Mouse (Mus musculus) fibroblast of lung, adult 2 months (primary cell): ENCODE measurements at regions not wholly inside any gene's neighbourhood (a gene's known extent, or its start where the extent isn't known, plus 50 kb on each side); places are given as distances from the start of the nearest gene placed in this dataset.

Experiments used
- DNase-seq: peaks from one replicate; pipeline ENCODE4 v3.0.0-alpha.2; 2011; ENCODE audit warnings: low read depth

GRCm38 (mm10) chr13:114679703-114680378, 138.2 kb upstream of the Mocs2 start:
- no peak for DNase-seq

DNA sequence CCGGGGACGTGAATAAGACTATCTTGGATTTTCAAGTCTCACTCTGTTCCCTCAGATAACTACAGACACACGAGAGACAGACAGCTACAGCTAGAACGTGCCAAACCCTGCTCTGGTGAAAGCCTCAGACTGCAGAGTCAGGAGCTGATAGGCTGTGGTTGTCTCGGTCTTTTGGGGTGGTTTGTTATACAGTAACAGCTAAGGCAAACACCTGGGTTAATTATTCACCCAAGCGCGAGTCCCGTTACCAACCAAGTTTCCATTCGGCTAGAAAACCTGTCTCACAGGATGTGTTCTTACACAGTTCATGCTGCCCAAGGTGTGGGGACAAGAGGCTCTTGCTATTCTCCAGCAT, 137.7 kb upstream of the Mocs2 start:
- no peak for DNase-seq

GRCm38 (mm10) chr13:114681196-114681595, 136.8 kb upstream of the Mocs2 start:
- DNase-seq: no peak

- no peak for DNase-seq
Observed at GRCm38 (mm10) chr13:114681887-114682286, 136.1 kb upstream of the Mocs2 start.

- no peak for DNase-seq
Observed at GRCm38 (mm10) chr13:114682891-114683290, 135.1 kb upstream of the Mocs2 start.

DNA sequence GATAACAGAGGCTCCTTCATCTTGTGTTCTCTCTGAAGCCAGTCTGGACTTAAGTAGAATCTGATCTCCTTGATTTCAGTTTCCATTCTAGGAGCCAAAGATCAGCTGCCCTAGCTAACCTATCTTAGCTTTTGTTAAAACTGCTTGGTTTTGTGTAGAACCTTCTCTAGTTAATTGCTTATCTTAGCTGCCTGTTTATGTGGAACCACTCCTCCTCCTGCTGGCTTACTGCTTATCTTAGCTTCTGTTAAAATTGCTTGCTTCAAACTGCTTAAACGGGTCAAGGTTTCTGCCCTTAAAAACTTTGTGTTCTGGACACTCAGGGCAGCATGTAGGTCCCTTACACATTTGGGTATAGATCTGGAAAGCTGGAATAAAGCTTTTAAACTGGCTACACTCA, 133.7 kb upstream of the Mocs2 start:
- no peak for DNase-seq

GRCm38 (mm10) chr13:114685368-114685767, 132.7 kb upstream of the Mocs2 start:
- no peak for DNase-seq

DNA sequence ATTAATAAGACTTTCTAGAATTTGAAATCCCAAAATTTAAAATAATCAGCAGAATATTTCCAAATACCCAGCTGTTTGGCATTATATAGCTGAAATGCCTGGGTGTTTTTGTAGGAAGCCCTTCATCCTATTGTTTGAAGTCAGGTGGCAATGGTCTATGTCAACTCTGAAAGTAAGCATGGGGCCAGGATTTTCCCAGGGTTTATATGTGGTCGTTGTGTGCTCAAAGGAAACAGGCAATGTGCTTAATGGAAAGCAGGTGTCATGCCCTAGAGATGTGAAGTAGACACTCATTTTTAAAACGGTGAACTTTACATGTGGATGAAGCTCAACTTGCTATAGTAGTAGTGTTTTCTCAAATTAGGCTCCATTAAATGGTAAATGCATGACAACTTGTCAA, 105.4 kb upstream of the Mocs2 start:
- no peak for DNase-seq

GRCm38 (mm10) chr13:114719771-114720170, 98.3 kb upstream of the Mocs2 start:
- DNase-seq: peak; percentile 51

GRCm38 (mm10) chr13:114726828-114727227, 91.2 kb upstream of the Mocs2 start:
- DNase-seq: no peak

GRCm38 (mm10) chr13:114735066-114735465, 83.0 kb upstream of the Mocs2 start:
- no peak for DNase-seq

DNA sequence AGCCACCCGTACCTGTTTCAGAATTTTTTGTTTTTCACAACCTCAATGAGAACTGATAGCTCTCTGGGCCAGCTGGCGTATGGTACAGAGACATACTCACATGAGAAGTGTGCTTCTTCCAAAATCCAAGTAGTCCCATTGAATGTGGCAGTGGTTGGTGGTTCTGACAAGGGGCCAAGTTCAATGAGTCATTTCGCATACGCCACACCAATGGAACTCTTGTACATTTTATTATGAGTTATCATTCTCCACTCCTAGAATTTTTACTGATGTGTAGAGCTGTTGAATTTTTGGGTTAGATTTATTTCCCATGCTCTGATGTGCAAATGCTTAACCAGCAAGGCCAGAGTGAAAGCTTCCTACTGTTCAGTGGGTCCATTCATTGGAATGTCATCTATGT, 82.0 kb upstream of the Mocs2 start:
- DNase-seq: peak; percentile 73

GRCm38 (mm10) chr13:114742534-114742933, 75.5 kb upstream of the Mocs2 start:
- DNase-seq: no peak

GRCm38 (mm10) chr13:114745814-114746213, 72.2 kb upstream of the Mocs2 start:
- DNase-seq: no peak

- DNase-seq: peak; percentile 46
Observed at GRCm38 (mm10) chr13:114757459-114757858, 60.6 kb upstream of the Mocs2 start.

- DNase-seq: no peak
Observed at GRCm38 (mm10) chr13:114759886-114760285, 58.1 kb upstream of the Mocs2 start.

GRCm38 (mm10) chr13:114760901-114761300, 57.1 kb upstream of the Mocs2 start:
- peak; percentile 86 for DNase-seq
